Mouse (Mus musculus): ENCODE data around the gene Rap1a. TPM values are rescaled to one million over a fixed set of nuclear protein-coding genes. Genes with fewer than 3 reads are reported as not detected.

Gene Rap1a
- total and polyA plus RNA-seq, 2 experiments from 2014 or later = 17.8 to 91.0 TPM

- H3K9me3 ChIP-seq (replicated peaks; ENCODE audit: control insufficient read depth, low read length) = no peaks in the 10 kb centered on the region
These were observed 403 bp downstream of the Rap1a start for GRCm38 (mm10) chr3:105800675-105801190.

DNA sequence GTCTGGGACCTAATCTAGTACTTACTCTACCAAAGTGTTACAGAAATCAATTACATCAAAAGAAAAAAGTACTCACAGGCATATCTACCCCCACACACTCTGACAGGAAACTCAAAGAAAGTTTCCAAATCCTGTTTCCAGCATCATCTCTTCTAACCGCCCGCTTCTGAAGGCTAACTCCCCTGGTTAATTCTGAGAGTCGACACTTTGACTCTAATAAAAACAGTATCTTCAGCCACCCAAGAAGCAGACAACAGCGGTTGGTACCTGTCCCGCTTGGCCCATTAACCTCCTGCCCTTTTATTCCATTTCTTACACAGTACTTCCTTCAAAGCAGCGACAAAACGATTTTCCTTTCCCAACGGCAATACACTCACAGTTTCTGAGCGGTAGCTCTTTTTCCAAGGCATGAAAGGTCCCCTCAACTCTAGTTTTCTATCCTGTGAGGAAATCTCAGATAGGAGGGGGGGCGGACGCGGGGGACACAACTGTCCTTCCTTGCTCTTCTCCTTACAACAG is 921 bp downstream of the Rap1a start:
- peak overlapping the region; percentile 95 for H3K27ac ChIP-seq (ENCODE audit: low read depth)
- peak overlapping the region; percentile 93 for H3K4me3 ChIP-seq (ENCODE audit: low read depth, low read length)
- 2% methylated on average over 12 of the region's 12 CpGs for WGBS
- peak overlapping the region; percentile 98 for H3K9ac ChIP-seq (replicated peaks; ENCODE audit: low read depth, low read length)
- ATAC-seq (ENCODE audit: insufficient read depth, low read depth) (no peak), DNase-seq (ENCODE audit: low spot score) (no peak)
- TF ChIP-seq CTCF (IDR thresholded peaks at IDR 0.05; ENCODE audit: low read depth) (no peak), EP300 (IDR thresholded peaks at IDR 0.05; ENCODE audit: low read depth) (no peak)
- H3K36me3 ChIP-seq (replicated peaks; ENCODE audit: control insufficient read depth, insufficient read depth, low read length) = no peaks in the 10 kb centered on the region
- no peaks in the 10 kb centered on the region for H3K9me3 ChIP-seq (replicated peaks; ENCODE audit: control insufficient read depth, low read length)
- H3K27me3 ChIP-seq (ENCODE audit: control insufficient read depth, insufficient read depth, low read length) = 0 out of 2 replicates have a peak, but pooled peaks cover 4% of the 10 kb centered on the region
- peak overlapping the region; percentile 94 for H3K4me2 ChIP-seq (ENCODE audit: low read depth, low read length)
- H3K4me1 ChIP-seq (ENCODE audit: control insufficient read depth, insufficient read depth) = peaks cover 27% of the 10 kb centered on the region

More at GRCm38 (mm10) chr3:105800675-105801190, 403 bp downstream of the Rap1a start:
- Histone ChIP-seq H3K4me3 (ENCODE audit: low read depth, low read length) (peak overlapping the region; percentile 93), H3K27me3 (ENCODE audit: control insufficient read depth, insufficient read depth, low read length) (0 out of 2 replicates have a peak, but pooled peaks cover 4% of the 10 kb centered on the region), H3K4me1 (ENCODE audit: control insufficient read depth, insufficient read depth) (peaks cover 27% of the 10 kb centered on the region), H3K4me2 (ENCODE audit: low read depth, low read length) (peak overlapping the region; percentile 94), H3K36me3 (replicated peaks; ENCODE audit: control insufficient read depth, insufficient read depth, low read length) (no peaks in the 10 kb centered on the region), H3K9ac (replicated peaks; ENCODE audit: low read depth, low read length) (peak overlapping the region; percentile 98), H3K27ac (ENCODE audit: low read depth) (peak overlapping the region; percentile 95)
- no peak for TF ChIP-seq CTCF (IDR thresholded peaks at IDR 0.05; ENCODE audit: low read depth)
- TF ChIP-seq EP300 (IDR thresholded peaks at IDR 0.05; ENCODE audit: low read depth) = no peak
- WGBS = 0% methylated on average over 32 of the region's 59 CpGs
- peak; percentile 72 for ATAC-seq (ENCODE audit: insufficient read depth, low read depth)
- DNase-seq (ENCODE audit: low spot score) = no peak

GRCm38 (mm10) chr3:105799375-105799774 is 1.8 kb downstream of the Rap1a start:
- Histone ChIP-seq H3K27me3 (ENCODE audit: control insufficient read depth, insufficient read depth, low read length) (no peaks in the 10 kb centered on the region), H3K27ac (ENCODE audit: low read depth) (peak overlapping the region; percentile 1; the same call in 1 of the 2 replicates), H3K9ac (replicated peaks; ENCODE audit: low read depth, low read length) (peak overlapping the region; percentile 26; the same call in 1 of the 2 replicates), H3K4me3 (ENCODE audit: low read depth, low read length) (peak overlapping the region; percentile 93), H3K4me1 (ENCODE audit: control insufficient read depth, insufficient read depth) (peaks cover 27% of the 10 kb centered on the region), H3K4me2 (ENCODE audit: low read depth, low read length) (peak overlapping the region; percentile 94), H3K9me3 (replicated peaks; ENCODE audit: control insufficient read depth, low read length) (no peaks in the 10 kb centered on the region), H3K36me3 (replicated peaks; ENCODE audit: control insufficient read depth, insufficient read depth, low read length) (no peaks in the 10 kb centered on the region)
- ATAC-seq (ENCODE audit: insufficient read depth, low read depth) = no peak
- no peak for TF ChIP-seq EP300 (IDR thresholded peaks at IDR 0.05; ENCODE audit: low read depth)
- no peak for TF ChIP-seq CTCF (IDR thresholded peaks at IDR 0.05; ENCODE audit: low read depth)
- 71% methylated on average over 4 of the region's 4 CpGs for WGBS
- no peak for DNase-seq (ENCODE audit: low spot score)

DNA sequence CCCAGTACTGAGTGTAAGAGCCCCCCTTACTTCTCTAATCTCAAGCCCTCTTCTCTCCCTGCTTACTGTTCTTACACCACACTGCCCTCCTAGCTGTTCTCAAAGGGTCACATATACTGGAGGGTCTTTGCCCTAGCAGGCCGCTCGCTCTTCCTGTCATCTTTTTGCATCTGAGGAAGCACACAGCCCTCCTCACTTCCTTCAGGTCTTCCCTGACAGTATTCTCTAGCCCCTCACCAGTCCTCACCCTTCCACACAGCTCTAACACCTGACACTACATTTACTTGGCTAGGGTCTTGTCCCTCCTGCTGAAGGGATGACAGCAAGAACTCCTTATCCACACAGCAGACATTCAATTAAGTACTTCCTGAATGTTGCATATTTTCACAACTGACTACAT is 2.4 kb downstream of the Rap1a start:
- peak overlapping the region; percentile 93 for H3K4me3 ChIP-seq (ENCODE audit: low read depth, low read length)
- 61% methylated on average over 2 of the region's 2 CpGs for whole genome bisulfite sequencing

DNA sequence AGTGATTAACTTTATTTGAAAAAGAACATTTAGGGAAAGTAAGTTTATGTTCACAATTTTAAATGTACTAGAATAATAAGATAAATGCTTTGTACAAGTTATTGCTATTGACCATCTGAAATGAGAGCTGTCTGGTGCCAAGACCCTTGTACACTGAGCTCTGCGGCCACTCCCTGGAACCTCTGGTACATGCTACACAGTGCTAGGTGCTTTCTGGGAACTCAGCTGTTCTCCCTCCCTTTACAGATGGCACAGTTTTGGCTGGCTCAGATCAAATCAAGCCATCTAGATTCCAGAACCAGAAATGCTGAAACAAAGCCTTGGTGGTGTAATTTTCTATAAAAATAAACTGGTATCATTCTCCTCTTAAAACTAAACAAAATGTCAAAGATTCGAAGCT is 3.7 kb downstream of the Rap1a start:
- peaks cover 27% of the 10 kb centered on the region for H3K4me1 ChIP-seq (ENCODE audit: control insufficient read depth, insufficient read depth)
- WGBS = 81% methylated on average over 2 of the region's 2 CpGs
- TF ChIP-seq EP300 (IDR thresholded peaks at IDR 0.05; ENCODE audit: low read depth) = no peak
- TF ChIP-seq CTCF (IDR thresholded peaks at IDR 0.05; ENCODE audit: low read depth) = no peak
- no peak for ATAC-seq (ENCODE audit: insufficient read depth, low read depth)
- no peaks in the 10 kb centered on the region for H3K27me3 ChIP-seq (ENCODE audit: control insufficient read depth, insufficient read depth, low read length)
- no peak overlapping the region for H3K4me2 ChIP-seq (ENCODE audit: low read depth, low read length)
- no peaks in the 10 kb centered on the region for H3K9me3 ChIP-seq (replicated peaks; ENCODE audit: control insufficient read depth, low read length)
- H3K36me3 ChIP-seq (replicated peaks; ENCODE audit: control insufficient read depth, insufficient read depth, low read length) = no peaks in the 10 kb centered on the region
- H3K4me3 ChIP-seq (ENCODE audit: low read depth, low read length) = no peak overlapping the region
- H3K9ac ChIP-seq (replicated peaks; ENCODE audit: low read depth, low read length) = no peak overlapping the region
- no peak overlapping the region for H3K27ac ChIP-seq (ENCODE audit: low read depth)
- no peak for DNase-seq (ENCODE audit: low spot score)

More for the DNA sequence above, 2.4 kb downstream of the Rap1a start:
- no peaks in the 10 kb centered on the region for H3K36me3 ChIP-seq (replicated peaks; ENCODE audit: control insufficient read depth, insufficient read depth, low read length)
- peak overlapping the region; percentile 94 for H3K4me2 ChIP-seq (ENCODE audit: low read depth, low read length)
- no peaks in the 10 kb centered on the region for H3K27me3 ChIP-seq (ENCODE audit: control insufficient read depth, insufficient read depth, low read length)
- no peak overlapping the region for H3K9ac ChIP-seq (replicated peaks; ENCODE audit: low read depth, low read length)
- peaks cover 27% of the 10 kb centered on the region for H3K4me1 ChIP-seq (ENCODE audit: control insufficient read depth, insufficient read depth)
- H3K27ac ChIP-seq (ENCODE audit: low read depth) = no peak overlapping the region
- DNase-seq (ENCODE audit: low spot score) (no peak), ATAC-seq (ENCODE audit: insufficient read depth, low read depth) (no peak)
- no peaks in the 10 kb centered on the region for H3K9me3 ChIP-seq (replicated peaks; ENCODE audit: control insufficient read depth, low read length)
- TF ChIP-seq EP300 (IDR thresholded peaks at IDR 0.05; ENCODE audit: low read depth) (no peak), CTCF (IDR thresholded peaks at IDR 0.05; ENCODE audit: low read depth) (no peak)

All from heart, postnatal 0 days (tissue).